Mouse (Mus musculus) left cerebral cortex, postnatal 10 days (tissue): ENCODE data around the gene Bag1. TPM values are rescaled to one million over a fixed set of nuclear protein-coding genes. Genes with fewer than 3 reads are reported as not detected.
A peak's percentile ranks its signal among the peaks of the same experiment; 100 is the strongest.
"Not testable (repeated sequence)": the region's sequence is repeated elsewhere in the genome, so short reads cannot be mapped to it uniquely, and the experiment has no call there.

Source experiments
- DNase-seq, 2 experiments: peaks; one replicate each; pipeline ENCODE4 v3.0.0; 2021 to 2022; ENCODE audit warnings: low spot score in 2 of 2, mixed read lengths in 1 of 2; ENCODE audit errors: extremely low spot score in 1 of 2
- intact Hi-C: fragments of 180-260 bp; cut with DNase I; formaldehyde crosslinking; loops from one replicate; pipeline ENCODE4 v1.15.1; 2025
- total RNA-seq, 2 experiments: library from RNA; stranded (reverse); gene quantifications; 2 replicates each; pipeline ENCODE4 v1.2.3; 2021

Gene Bag1
- total RNA-seq, 2 experiments from 2014 or later: 167 to 168 TPM

- no peak for DNase-seq
- intact Hi-C loops: no loop called here
Observed at GRCm38 (mm10) chr4:40946516-40947121, 1.5 kb downstream of the Bag1 start.

GRCm38 (mm10) chr4:40943651-40944050, 4.4 kb downstream of the Bag1 start:
- no peak for DNase-seq
- intact Hi-C loops: no loop called here

DNA sequence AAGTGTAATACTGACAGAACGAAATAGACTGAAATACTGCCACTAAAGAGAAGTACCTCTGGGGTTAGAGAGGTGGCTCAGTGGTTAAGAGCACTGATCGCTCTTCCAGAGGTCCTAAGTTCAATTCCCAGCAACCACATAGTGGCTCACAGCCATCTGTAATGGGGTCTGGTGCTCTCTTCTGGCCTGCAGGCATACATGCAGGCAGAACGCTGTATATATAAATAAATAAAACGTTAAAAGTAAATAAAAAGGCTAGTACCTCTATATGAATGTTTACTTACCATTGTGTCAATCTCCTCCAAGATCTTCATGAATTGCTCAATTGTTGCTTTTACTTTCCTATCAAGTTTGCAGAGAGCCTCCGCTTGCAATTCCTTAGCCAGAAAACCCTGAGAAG, 9.3 kb downstream of the Bag1 start:
- DNase-seq: no peak
- intact Hi-C loops: no loop called here

GRCm38 (mm10) chr4:40936175-40936839, 11.8 kb downstream of the Bag1 start:
- DNase-seq: peak; percentile 69 to 75
- intact Hi-C loops: no loop called here

DNA sequence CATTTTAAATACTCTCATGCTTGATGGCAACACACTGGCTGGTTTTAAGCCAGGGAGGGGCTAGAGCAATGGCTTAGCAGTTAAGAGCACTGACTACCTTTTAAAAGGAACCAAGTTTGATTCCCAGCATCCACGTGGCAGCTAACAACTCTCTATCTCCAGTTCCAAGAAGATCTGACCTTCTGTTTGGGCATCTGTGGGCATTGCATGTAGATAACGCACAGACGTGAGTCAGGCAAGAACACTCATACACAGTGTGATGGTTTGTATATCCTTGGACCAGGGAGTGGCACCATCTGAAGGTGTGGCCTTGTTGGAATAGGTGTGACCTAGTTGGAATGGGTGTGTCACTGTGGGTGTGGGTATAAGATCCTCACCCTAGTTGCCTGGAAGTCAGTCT, 13.7 kb downstream of the Bag1 start:
- DNase-seq, intact Hi-C loops: not testable (repeated sequence)

GRCm38 (mm10) chr4:40933694-40934093, 14.4 kb downstream of the Bag1 start:
- intact Hi-C loops: no loop called here
- DNase-seq: no peak

- DNase-seq: no peak
- intact Hi-C loops: no loop called here
Observed at GRCm38 (mm10) chr4:40929046-40929445, 19.0 kb downstream of the Bag1 start.

DNA sequence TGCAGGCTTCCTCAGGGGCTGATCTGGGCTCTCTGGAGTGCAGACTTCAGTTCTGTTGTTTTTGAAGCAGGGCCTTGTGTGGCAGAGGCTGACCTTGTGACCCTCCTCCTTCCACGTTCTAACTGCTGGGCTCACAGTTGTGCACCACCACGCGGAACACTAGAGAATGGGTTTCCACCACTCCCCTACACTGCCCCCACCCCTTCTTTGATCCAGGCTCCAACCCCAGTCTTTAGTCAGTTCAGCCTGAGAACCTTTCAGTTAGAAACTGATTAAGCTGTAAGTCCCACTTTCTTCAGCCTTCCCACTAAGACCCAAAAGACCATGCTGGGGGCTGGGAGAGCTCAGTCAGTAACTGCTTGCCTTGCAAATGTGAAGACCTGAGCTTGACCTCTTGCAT, 22.5 kb downstream of the Bag1 start:
- intact Hi-C loops: no loop called here
- DNase-seq: no peak

GRCm38 (mm10) chr4:40923087-40923651, 24.9 kb downstream of the Bag1 start:
- no peak for DNase-seq
- intact Hi-C loops: no loop called here

- intact Hi-C loops: no loop called here
- DNase-seq: no peak
Observed at GRCm38 (mm10) chr4:40921288-40921687, 26.8 kb downstream of the Bag1 start.

DNA sequence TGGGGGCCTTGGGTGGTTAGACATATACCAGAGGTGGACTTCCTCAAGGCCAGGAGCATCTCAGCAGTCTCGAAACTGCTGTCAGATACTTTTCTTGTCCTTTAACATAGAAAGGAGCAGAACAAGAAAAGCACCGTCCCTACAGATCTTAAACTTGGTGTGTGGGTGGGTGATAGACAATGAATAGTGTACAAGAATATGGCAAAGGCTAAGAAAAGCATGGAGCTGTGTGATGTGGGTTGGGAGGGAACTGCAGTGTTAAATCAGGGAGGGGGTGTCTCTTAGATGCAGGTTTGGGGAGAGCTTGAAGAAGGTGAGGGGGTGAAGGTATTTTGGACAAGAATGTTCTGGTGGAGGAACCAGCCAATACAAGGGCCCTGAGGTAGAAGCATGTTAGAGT, 27.5 kb downstream of the Bag1 start:
- no peak for DNase-seq

GRCm38 (mm10) chr4:40919785-40920184, 28.3 kb downstream of the Bag1 start, which contains the start of gene Spink4:
TSS of gene Spink4 (plus strand) at chr4:40920052.
- intact Hi-C loops: no loop called here
- no peak for DNase-seq

More for the DNA sequence above, 27.5 kb downstream of the Bag1 start:
- intact Hi-C loops: no loop called here

DNA sequence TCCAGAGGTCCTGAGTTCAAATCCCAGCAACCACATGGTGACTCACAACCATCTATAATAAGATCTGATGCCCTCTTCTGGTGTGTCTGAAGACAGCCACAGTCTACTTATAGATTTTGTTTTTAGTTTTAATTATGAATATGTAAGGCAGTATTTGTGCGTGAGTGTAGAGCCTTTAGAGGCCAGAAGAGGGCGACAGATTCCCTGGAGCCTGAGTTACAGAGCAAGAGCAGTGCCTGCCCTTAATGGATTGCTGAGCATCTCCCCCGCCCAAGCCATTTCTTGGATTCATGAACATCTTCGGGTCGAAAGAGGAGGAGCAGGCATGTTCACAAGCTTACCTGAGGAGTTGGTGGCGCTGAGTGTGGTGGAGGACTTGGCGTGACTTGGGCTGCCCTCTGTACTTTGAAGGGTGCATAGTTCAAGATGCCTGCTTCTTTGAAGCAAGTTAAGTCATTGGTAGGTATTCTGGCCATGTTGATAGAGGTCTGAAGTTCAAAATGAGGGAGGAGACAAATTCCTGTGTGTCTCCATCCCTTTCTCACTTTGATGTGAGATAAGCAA, 31.4 kb downstream of the Bag1 start:
- intact Hi-C loops: no loop called here
- no peak for DNase-seq

GRCm38 (mm10) chr4:40915947-40916346, 32.1 kb downstream of the Bag1 start:
- intact Hi-C loops: no loop called here
- no peak for DNase-seq

DNA sequence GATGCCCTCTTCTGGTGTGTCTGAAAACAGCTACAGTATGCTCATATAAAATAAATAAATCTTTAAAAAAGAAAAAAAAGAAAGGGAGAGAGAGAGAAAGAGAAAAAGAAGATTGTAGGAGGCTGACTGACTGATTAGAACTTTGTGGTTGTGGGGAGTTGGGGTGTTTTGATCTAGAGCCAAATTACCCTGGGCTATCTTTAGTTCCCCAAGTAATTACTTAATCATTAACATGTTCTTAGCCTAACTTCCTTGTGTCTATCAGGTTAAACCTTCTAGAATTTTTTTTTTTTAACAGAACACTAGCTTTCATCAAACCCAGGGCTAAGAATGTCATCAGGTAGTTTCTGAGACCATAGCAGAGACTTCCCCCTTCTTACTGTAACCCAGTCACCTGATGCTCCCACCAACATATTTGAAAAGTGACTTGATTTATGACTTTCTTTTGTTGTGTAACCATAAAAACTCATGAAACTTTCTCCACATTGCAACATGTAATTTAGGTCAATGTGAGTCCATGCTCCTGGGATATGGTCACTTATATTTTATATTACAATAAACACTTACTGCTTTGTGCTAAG, 33.7 kb downstream of the Bag1 start:
- intact Hi-C loops: no loop called here
- DNase-seq: no peak

DNA sequence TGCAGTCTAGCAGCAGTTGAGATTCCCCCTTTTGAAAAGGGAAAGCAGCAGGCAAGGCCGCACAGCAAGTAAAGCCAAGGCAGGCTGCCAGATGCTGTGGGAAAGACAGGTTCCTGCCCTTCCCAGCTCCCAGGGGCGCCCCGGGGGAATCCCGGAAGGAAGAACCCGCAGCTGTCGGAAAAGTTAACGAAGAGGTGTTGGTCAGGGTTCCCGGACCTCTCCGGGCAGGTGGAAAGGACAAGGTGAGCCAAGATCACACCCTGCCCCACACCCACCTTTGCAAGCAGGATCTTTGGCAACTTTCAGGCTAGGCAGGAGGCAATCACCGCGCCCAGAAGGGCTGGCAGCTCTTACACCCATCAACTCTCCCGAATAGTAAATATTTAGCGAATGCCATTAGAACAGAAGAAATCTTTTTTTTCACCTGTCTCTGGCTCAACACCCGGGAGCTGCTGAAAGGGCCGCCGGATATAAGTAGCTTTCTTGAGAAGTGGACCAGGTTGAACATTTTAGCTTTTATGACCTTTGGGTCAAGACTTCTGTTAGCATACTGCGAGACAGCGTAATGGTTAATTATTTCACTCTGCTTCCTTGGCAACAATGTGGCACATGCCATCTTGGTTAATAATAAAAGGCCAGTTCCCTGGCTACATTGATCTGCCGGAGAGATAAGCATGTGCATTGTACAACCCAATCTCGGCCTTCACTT, 39.7 kb downstream of the Bag1 start:
- intact Hi-C loops: no loop called here
- peak in 1 of 2 experiments; percentile 69 for DNase-seq

GRCm38 (mm10) chr4:40906298-40906697, 41.8 kb downstream of the Bag1 start:
- intact Hi-C loops: loop anchor here (1.0 kb wide), 1 partner anchor 132 kb away; no protein-coding TSS in a partner anchor
- DNase-seq: no peak

- intact Hi-C loops: no loop called here
- no peak for DNase-seq
Observed at GRCm38 (mm10) chr4:40900612-40901011, 47.5 kb downstream of the Bag1 start.

DNA sequence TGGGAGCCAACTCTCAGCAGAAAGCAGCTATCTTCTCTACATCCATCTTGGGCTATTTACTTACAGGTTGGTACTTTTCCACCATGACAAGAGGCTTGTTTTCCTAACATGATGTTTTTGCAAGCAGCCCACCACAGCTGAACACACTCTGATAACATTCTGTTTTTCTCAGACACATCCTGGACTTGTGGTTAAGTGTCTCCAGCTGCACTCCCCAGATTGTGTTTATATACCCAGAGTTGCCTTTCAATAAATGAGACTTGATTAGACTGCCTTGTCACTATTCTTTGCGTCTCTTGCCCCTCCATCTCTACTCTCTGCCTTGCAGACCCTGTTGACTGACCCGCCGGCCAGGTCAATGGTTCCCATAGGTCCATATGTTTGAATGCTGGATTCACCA, 48.0 kb downstream of the Bag1 start:
- intact Hi-C loops: no loop called here
- no peak for DNase-seq
